Comparison of ENCODE assay signal across 8 mouse cellular contexts in the genomic region with DNA sequence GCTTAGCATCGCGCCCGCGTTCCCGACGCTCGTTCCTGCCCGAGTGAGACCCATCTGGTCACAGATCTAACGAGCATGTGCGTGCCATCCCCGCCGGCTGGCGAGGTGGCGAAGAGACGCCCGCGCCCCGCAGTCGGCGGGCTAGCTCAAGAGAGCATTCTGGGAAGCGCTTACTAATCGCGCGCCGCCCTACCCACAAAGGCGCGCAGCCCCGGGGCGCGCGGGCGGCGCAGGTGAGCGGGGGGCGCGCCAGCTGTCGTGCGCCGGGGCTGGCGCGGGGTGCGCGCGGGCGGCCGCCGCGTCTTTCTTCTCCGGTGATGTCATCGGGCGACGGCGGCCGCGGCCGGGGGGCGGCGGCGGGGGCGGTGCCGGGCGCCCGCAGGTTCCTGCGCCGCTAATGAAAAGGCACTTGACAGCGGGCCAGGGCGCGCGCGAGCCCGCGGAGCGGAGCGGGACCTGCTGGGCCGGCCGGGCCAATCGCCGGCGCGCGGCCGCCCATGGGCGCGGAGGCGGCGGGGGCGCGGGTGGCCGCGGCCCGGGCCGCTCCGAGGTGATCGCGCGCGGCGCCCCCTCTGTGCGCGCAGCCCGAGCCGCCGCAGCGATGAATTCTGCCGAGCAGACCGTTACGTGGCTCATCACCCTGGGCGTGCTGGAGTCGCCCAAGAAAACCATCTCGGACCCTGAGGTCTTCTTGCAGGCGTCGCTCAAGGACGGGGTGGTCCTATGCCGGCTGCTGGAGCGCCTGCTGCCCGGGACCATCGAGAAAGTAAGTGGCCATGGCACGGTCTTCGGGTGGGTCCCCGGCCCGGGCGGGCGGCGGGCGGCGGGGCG. TPM values are rescaled to one million over a fixed set of nuclear protein-coding genes. Genes with fewer than 3 reads are reported as not detected.
DNase-seq lines count a peak whose midpoint lies in the region; ATAC-seq lines count a peak whose summit lies in the region.

A gene (plus strand): TSS at position 71 of the 831 bp plus-strand sequence.

- H3K4me1 ChIP-seq in embryonic facial prominence, embryonic 10.5 days, result peaks cover 42% of the 10 kb centered on the region
- peaks cover 30% of the 10 kb centered on the region for H3K4me1 ChIP-seq in midbrain, embryonic 10.5 days
- no peaks in the 10 kb centered on the region for H3K4me1 ChIP-seq in stomach, embryonic 16.5 days (ENCODE audit: control insufficient read depth, insufficient read depth, low read length)

- intact Hi-C loops in left cerebral cortex, postnatal 25 days (cut with DNase I), result loop anchor here (1.0 to 5.0 kb wide), 3 partner anchors 31 to 93 kb away; a partner anchor contains a TSS

- H3K9me3 ChIP-seq in embryonic facial prominence, embryonic 10.5 days, result no peaks in the 10 kb centered on the region
- H3K9me3 ChIP-seq in midbrain, embryonic 10.5 days (replicated peaks), result no peaks in the 10 kb centered on the region
- H3K9me3 ChIP-seq in stomach, embryonic 16.5 days (replicated peaks; ENCODE audit: control insufficient read depth, low read length), result no peaks in the 10 kb centered on the region

- peaks cover 79% of the 10 kb centered on the region for H3K27me3 ChIP-seq in embryonic facial prominence, embryonic 10.5 days (replicated peaks; ENCODE audit: low read depth, poor library complexity, severe bottlenecking)
- H3K27me3 ChIP-seq in midbrain, embryonic 10.5 days (ENCODE audit: low read depth, poor library complexity, severe bottlenecking), result peaks cover 45% of the 10 kb centered on the region
- H3K27me3 ChIP-seq in stomach, embryonic 16.5 days (ENCODE audit: control insufficient read depth, insufficient read depth, low read length), result peaks cover 53% of the 10 kb centered on the region

- H3K4me3 ChIP-seq in embryonic facial prominence, embryonic 10.5 days, result peak within 1 kb of the TSS; percentile 77
- H3K4me3 ChIP-seq in midbrain, embryonic 10.5 days, result peak within 1 kb of the TSS; percentile 84
- H3K4me3 ChIP-seq in stomach, embryonic 16.5 days (replicated peaks; ENCODE audit: low read length), result peak within 1 kb of the TSS; percentile 58

- peak within 1 kb of the TSS; percentile 64 for H3K9ac ChIP-seq in stomach, embryonic 16.5 days (ENCODE audit: low read length)

- no peaks in the 10 kb centered on the region; the same call in 1 of the 2 replicates for H3K36me3 ChIP-seq in embryonic facial prominence, embryonic 10.5 days (replicated peaks)
- peaks cover 6% of the 10 kb centered on the region for H3K36me3 ChIP-seq in midbrain, embryonic 10.5 days
- no peaks in the 10 kb centered on the region for H3K36me3 ChIP-seq in stomach, embryonic 16.5 days (ENCODE audit: control insufficient read depth, insufficient read depth, low read length)

- peak; percentile 9; the same call in 1 of the 2 replicates for ATAC-seq in granulocyte monocyte progenitor cell, adult 5-6 weeks (replicated peaks; ENCODE audit: poor library complexity, severe bottlenecking)
- ATAC-seq in stomach, embryonic 16.5 days (ENCODE audit: insufficient read depth, low FRiP score), result peak; percentile 78; the same call in 1 of the 2 replicates

- H3K27ac ChIP-seq in embryonic facial prominence, embryonic 10.5 days (replicated peaks), result peak within 1 kb of the TSS; percentile 95
- peak within 1 kb of the TSS; percentile 98 for H3K27ac ChIP-seq in midbrain, embryonic 10.5 days (replicated peaks)
- no peak within 1 kb of the TSS for H3K27ac ChIP-seq in stomach, embryonic 16.5 days (ENCODE audit: low read length)

- peak within 1 kb of the TSS; percentile 87 for H3K4me2 ChIP-seq in stomach, embryonic 16.5 days (ENCODE audit: low read depth, low read length)

- DNase-seq in thymus, postnatal 4 days, result peak; percentile 22
- DNase-seq in thymus, adult 18-20 months, result no peak
- peak; percentile 83 for DNase-seq in embryonic facial prominence, embryonic 10.5 days (ENCODE audit: low spot score)
- DNase-seq in kidney, adult 11 months, result peak; percentile 36
- DNase-seq in left cerebral cortex, postnatal 25 days (ENCODE audit: low spot score in 2 of 2), result peak; percentile 84 to 89
- DNase-seq in midbrain, embryonic 10.5 days (ENCODE audit: low spot score), result peak; percentile 81

- under 1% methylated on average over 127 of the region's 127 CpGs for WGBS in embryonic facial prominence, embryonic 10.5 days
- WGBS in midbrain, embryonic 10.5 days, result 1% methylated on average over 127 of the region's 127 CpGs
- WGBS in stomach, embryonic 16.5 days, result under 1% methylated on average over 115 of the region's 127 CpGs

RNA-seq across cellular contexts. Expression of the gene that starts here (rescaled TPM):
- polyA plus RNA-seq in embryonic facial prominence, embryonic 10.5 days (2016; fragmentation: Nextera tagmentation; extraction: Ambion mirVana), result 50.3 and 55.1 TPM in 2 replicates
- 33.9 and 40.2 TPM in 2 replicates for total RNA-seq in granulocyte monocyte progenitor cell, adult 5-6 weeks (2014; fragmentation: Nextera tagmentation)
- 14.4 and 19.8 TPM in 2 replicates for total RNA-seq in granulocyte monocyte progenitor cell, adult 5-6 weeks (2017)
- 100 to 1,000 TPM; 137 to 142 TPM for total RNA-seq in left cerebral cortex, postnatal 25 days (2021)
- 47.4 and 56.9 TPM in 2 replicates for polyA plus RNA-seq in midbrain, embryonic 10.5 days (2016; fragmentation: Nextera tagmentation; extraction: Ambion mirVana)
- polyA plus RNA-seq in stomach, embryonic 16.5 days (2015; fragmentation: Nextera tagmentation; extraction: Ambion mirVana), result 32.7 and 33.4 TPM in 2 replicates

Comparison
In these comparisons a context has a peak if more than half of its experiments do, and no peak if none do; other contexts are left out.
1. DNase-seq: peak in thymus, postnatal 4 days (single experiment), embryonic facial prominence, embryonic 10.5 days (single experiment), kidney, adult 11 months (single experiment), left cerebral cortex, postnatal 25 days (2 of 2) and midbrain, embryonic 10.5 days (single experiment); none in thymus, adult 18-20 months (0 of 2).
2. Peak in every context shown above with its lines, with median percentiles within 50 percentile points of each other: H3K4me3 ChIP-seq.